Mouse (Mus musculus): ENCODE measurements around the gene 1700029P11Rik.

DNA sequence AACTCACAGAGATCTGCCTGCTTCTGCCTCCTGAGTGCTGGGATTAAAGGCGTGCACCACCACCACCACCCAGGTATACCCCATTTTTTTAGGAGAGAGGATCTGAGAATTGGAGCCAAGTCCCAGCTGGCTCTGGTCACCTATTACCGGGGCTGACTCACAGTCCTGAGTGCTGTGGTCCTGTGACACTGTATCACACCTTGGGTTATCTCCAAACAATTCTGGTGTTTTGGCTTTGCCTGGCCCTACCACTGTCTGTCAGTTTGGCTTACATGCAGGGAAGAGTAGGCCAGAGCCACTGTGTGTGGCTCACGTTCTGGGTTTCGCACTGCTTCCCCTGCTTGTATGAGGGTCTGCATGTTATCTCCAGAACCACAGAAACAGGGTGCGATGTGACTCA lies 40.1 kb upstream of the 1700029P11Rik start:
- TF ChIP-seq CTCF (conservative IDR thresholded peaks at IDR 0.05; ENCODE audit: insufficient read depth, insufficient read length, low read depth, low read length) (no peak), POLR2A (IDR thresholded peaks at IDR 0.05; ENCODE audit: low read depth, low read length) (no peak)
